Mouse (Mus musculus): Measurements from ENCODE around the gene Otop2. TPM values are rescaled to one million over a fixed set of nuclear protein-coding genes. Genes with fewer than 3 reads are reported as not detected.

Otop2 gene
- total and polyA plus RNA-seq, 3 experiments: not detected

GRCm38 (mm10) chr11:115267061-115267883 lies 39.7 kb upstream of the Otop2 start, which contains the start of gene Grin2c:
Gene Grin2c (minus strand): TSS chr11:115267243.
- peaks cover 3 to 9% of the 10 kb centered on the region in 2 experiments; a peak in 3 of 4 replicates for H3K4me1 ChIP-seq (ENCODE audit: control insufficient read depth in 1 of 2, insufficient read depth in 2 of 2)
- peaks cover 4% of the 10 kb centered on the region for H3K27me3 ChIP-seq (replicated peaks)

DNA sequence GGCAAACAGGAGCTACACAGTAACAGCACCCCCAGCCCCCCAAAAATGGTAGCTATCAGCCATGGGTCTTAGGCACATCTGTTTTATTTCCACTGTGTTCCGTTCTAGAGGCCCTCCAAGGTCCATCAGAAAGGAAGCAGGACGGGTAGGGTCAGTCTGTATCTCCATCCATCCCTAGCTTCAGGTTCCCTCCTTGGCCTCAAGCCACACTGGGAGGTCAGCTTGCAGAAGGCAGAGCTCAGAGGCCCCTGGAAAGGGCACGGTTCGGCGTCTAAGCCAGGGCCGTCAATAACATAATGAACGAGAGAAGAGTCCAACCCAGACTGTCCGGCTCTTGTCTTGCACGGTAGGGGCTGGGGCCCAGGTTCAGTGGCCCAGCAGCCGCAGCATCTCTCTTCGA lies 39.0 kb upstream of the Otop2 start:
- H3K4me2 ChIP-seq (ENCODE audit: insufficient read depth, low read depth, poor library complexity, severe bottlenecking): no peak overlapping the region
- peaks cover 47 to 70% of the 10 kb centered on the region in 2 experiments for H3K36me3 ChIP-seq (replicated peaks in 1 of 2; ENCODE audit: control insufficient read depth in 1 of 2, insufficient read depth in 1 of 2, low read length in 1 of 2)
- H3K27ac ChIP-seq (ENCODE audit: insufficient read depth, low read depth): no peak overlapping the region
- peaks cover 2% of the 10 kb centered on the region for H3K27me3 ChIP-seq (replicated peaks)
- TF ChIP-seq RAD21 (IDR thresholded peaks at IDR 0.05; ENCODE audit: low read depth, low read length) (no peak), ZKSCAN1 (IDR thresholded peaks at IDR 0.05; ENCODE audit: borderline replicate concordance, low read depth, low read length) (no peak), CHD1 (IDR thresholded peaks at IDR 0.05; ENCODE audit: low read depth, low read length) (no peak), USF1 (IDR thresholded peaks at IDR 0.05; ENCODE audit: low read depth, low read length) (no peak), POLR2A (IDR thresholded peaks at IDR 0.05; ENCODE audit: low read depth, low read length) (no peak), MXI1 (IDR thresholded peaks at IDR 0.05; ENCODE audit: low read depth, low read length) (no peak), PAX5 (IDR thresholded peaks at IDR 0.05; ENCODE audit: low read length) (no peak), NELFE (IDR thresholded peaks at IDR 0.05; ENCODE audit: low read depth, low read length) (no peak), MEF2A (IDR thresholded peaks at IDR 0.05; ENCODE audit: borderline replicate concordance, low read depth, low read length) (no peak), NRF1 (IDR thresholded peaks at IDR 0.05; ENCODE audit: low read depth, low read length) (no peak), ZC3H11A (IDR thresholded peaks at IDR 0.05; ENCODE audit: low read depth, low read length) (no peak), POLR2AphosphoS2 (IDR thresholded peaks at IDR 0.05; ENCODE audit: low read depth, low read length) (no peak), ELF1 (IDR thresholded peaks at IDR 0.05; ENCODE audit: low read depth, low read length) (no peak)
- no peaks in the 10 kb centered on the region for H3K9me3 ChIP-seq (replicated peaks; ENCODE audit: low read length)
- H3K79me2 ChIP-seq (replicated peaks; ENCODE audit: control insufficient read depth, extremely low read depth, insufficient read depth, poor library complexity, severe bottlenecking): no peaks in the 10 kb centered on the region
- DNase-seq (ENCODE audit: extremely low read depth): no peak
- in situ Hi-C loops (cut with MboI; ENCODE audit: low pct_ligation_motif_present, low pct_unique_long_range_greater_than_20kb, low sequenced_read_pairs): no loop called here
- no peak overlapping the region for H3K9ac ChIP-seq (ENCODE audit: insufficient read depth, low read depth)
- dilution Hi-C loops (cut with MboI; ENCODE audit: extremely low pct_ligation_motif_present, extremely low pct_unique_long_range_greater_than_20kb, low sequenced_read_pairs): no loop called here
- H3K4me3 ChIP-seq (replicated peaks in 1 of 3; ENCODE audit: low read depth in 2 of 3, low read length in 2 of 3, poor library complexity in 1 of 3): no peak overlapping the region
- H3K4me1 ChIP-seq (ENCODE audit: control insufficient read depth in 1 of 2, insufficient read depth in 2 of 2): peaks cover 10 to 15% of the 10 kb centered on the region in 2 experiments

More at GRCm38 (mm10) chr11:115267061-115267883, 39.7 kb upstream of the Otop2 start, which contains the start of gene Grin2c:
- in situ Hi-C loops (cut with MboI; ENCODE audit: low pct_ligation_motif_present, low pct_unique_long_range_greater_than_20kb, low sequenced_read_pairs): no loop called here
- Histone ChIP-seq H3K4me2 (ENCODE audit: insufficient read depth, low read depth, poor library complexity, severe bottlenecking) (no peak within 1 kb of the TSS), H3K9ac (ENCODE audit: insufficient read depth, low read depth) (no peak within 1 kb of the TSS), H3K27ac (ENCODE audit: insufficient read depth, low read depth) (no peak within 1 kb of the TSS), H3K36me3 (replicated peaks in 1 of 2; ENCODE audit: control insufficient read depth in 1 of 2, insufficient read depth in 1 of 2, low read length in 1 of 2) (peaks cover 45 to 63% of the 10 kb centered on the region in 2 experiments), H3K9me3 (replicated peaks; ENCODE audit: low read length) (no peaks in the 10 kb centered on the region), H3K4me3 (replicated peaks in 1 of 3; ENCODE audit: low read depth in 2 of 3, low read length in 2 of 3, poor library complexity in 1 of 3) (no peak within 1 kb of the TSS), H3K79me2 (replicated peaks; ENCODE audit: control insufficient read depth, extremely low read depth, insufficient read depth, poor library complexity, severe bottlenecking) (no peaks in the 10 kb centered on the region)
- no peak for TF ChIP-seq RCOR1 (conservative IDR thresholded peaks at IDR 0.05; ENCODE audit: low read depth, low read length)
- no peak for TF ChIP-seq POLR2A (IDR thresholded peaks at IDR 0.05; ENCODE audit: low read depth, low read length)
- TF ChIP-seq KAT2A (IDR thresholded peaks at IDR 0.05; ENCODE audit: insufficient replicate concordance, low read length): no peak
- no peak for TF ChIP-seq SIN3A (IDR thresholded peaks at IDR 0.05; ENCODE audit: low read length)
- no peak for TF ChIP-seq MEF2A (IDR thresholded peaks at IDR 0.05; ENCODE audit: borderline replicate concordance, low read depth, low read length)
- TF ChIP-seq USF2 (conservative IDR thresholded peaks at IDR 0.05; ENCODE audit: low read depth, low read length): no peak
- no peak for TF ChIP-seq MYC (IDR thresholded peaks at IDR 0.05; ENCODE audit: low read depth, low read length)
- dilution Hi-C loops (cut with MboI; ENCODE audit: extremely low pct_ligation_motif_present, extremely low pct_unique_long_range_greater_than_20kb, low sequenced_read_pairs): no loop called here
- no peak for DNase-seq (ENCODE audit: extremely low read depth)

Measured in CH12.LX (cell line).